In the genomic region with DNA sequence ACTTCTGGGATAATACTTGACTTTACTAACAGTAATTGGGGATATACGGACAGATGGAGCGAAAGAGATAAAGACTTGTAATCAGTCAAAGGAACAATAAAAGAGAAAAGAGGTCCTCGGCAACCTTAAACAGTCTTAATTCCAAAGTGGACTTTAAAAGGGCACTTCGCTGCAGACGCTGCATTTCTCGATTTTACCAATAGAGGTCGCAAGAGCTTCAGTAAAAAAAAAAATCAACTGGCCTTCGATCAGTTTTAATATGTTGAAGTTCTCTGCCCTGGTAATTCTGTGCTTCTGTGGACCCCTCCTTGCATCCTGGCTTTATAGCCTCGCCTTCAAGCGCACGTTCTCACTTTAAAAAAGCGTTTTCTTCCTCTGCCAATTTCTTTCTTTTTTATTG, we compare ENCODE assay signal across 10 mouse cellular contexts. TPM values are rescaled to one million over a fixed set of nuclear protein-coding genes. Genes with fewer than 3 reads are reported as not detected.
DNase-seq lines count a peak whose midpoint lies in the region; ATAC-seq and TF ChIP-seq lines count a peak whose summit lies in the region.
"Had no signal": no experiment of that assay in that cellular context is flagged by ENCODE, and none has a peak within 500 bp of the region (broad histone marks: within the 10 kb centered on the region; RNA-seq: fewer than 3 reads in every experiment).

No protein-coding gene starts in this region.

- H3K4me3 ChIP-seq in gastrocnemius, adult 2 months = no peak overlapping the region
- H3K4me3 ChIP-seq in kidney, postnatal 0 days (replicated peaks; ENCODE audit: low read depth, low read length) = no peak overlapping the region

- H3K9me3 ChIP-seq in kidney, postnatal 0 days (replicated peaks; ENCODE audit: low read length) = no peaks in the 10 kb centered on the region
- H3K9me3 ChIP-seq: limb, embryonic 12.5 days had no signal

- peak; percentile 92 for TF ChIP-seq CTCF in gastrocnemius, adult 2 months (IDR thresholded peaks at IDR 0.05)
- peak; percentile 89 for TF ChIP-seq CTCF in kidney, postnatal 0 days (IDR thresholded peaks at IDR 0.05; ENCODE audit: low read depth)

- DNase-seq in gastrocnemius, adult 2 months = peak; percentile 18
- DNase-seq in gastrocnemius, postnatal 14 days = no peak
- peak; percentile 43 for DNase-seq in urinary bladder, postnatal 14 days (ENCODE audit: low spot score)
- no peak for DNase-seq in urinary bladder, postnatal 4 days (ENCODE audit: low spot score in 2 of 2)
- DNase-seq in embryo, embryonic 10 days (ENCODE audit: low spot score) = peak; percentile 65
- peak; percentile 86 for DNase-seq in kidney, postnatal 0 days (ENCODE audit: low spot score)
- DNase-seq in lung, postnatal 36 days = peak; percentile 48
- no peak for DNase-seq in spleen, postnatal 14 days (ENCODE audit: low spot score in 2 of 2)

- no peak for ATAC-seq in kidney, postnatal 0 days (replicated peaks; ENCODE audit: low FRiP score, low read depth)

- no peak overlapping the region for H3K4me2 ChIP-seq in kidney, postnatal 0 days (ENCODE audit: low read length)

- WGBS in kidney, postnatal 0 days = under 1% methylated on average over 12 of the region's 12 CpGs

- peaks cover 16% of the 10 kb centered on the region for H3K4me1 ChIP-seq in kidney, postnatal 0 days (replicated peaks; ENCODE audit: insufficient read depth, low read length)

- peak overlapping the region; percentile 13; the same call in 1 of the 2 replicates for H3K27ac ChIP-seq in gastrocnemius, adult 2 months
- no peak overlapping the region for H3K27ac ChIP-seq in kidney, postnatal 0 days
- H3K27ac ChIP-seq: limb, embryonic 12.5 days had no signal

- no peak overlapping the region for H3K9ac ChIP-seq in kidney, postnatal 0 days (ENCODE audit: low read depth, low read length)
- H3K9ac ChIP-seq: limb, embryonic 12.5 days had no signal

- H3K27me3 ChIP-seq in kidney, postnatal 0 days (ENCODE audit: insufficient read depth, low read length) = peaks cover 37% of the 10 kb centered on the region

- intact Hi-C loops in gastrocnemius, adult 2 months (cut with DNase I) = loop anchor here (1.0 to 5.0 kb wide), 3 partner anchors 116 to 342 kb away; no protein-coding TSS in a partner anchor
- intact Hi-C loops in gastrocnemius, postnatal 14 days (cut with DNase I; ENCODE audit: low total_unique reads) = loop anchor here (5.0 kb wide), 2 partner anchors 116 to 344 kb away; no protein-coding TSS in a partner anchor

- no peaks in the 10 kb centered on the region for H3K36me3 ChIP-seq in kidney, postnatal 0 days (ENCODE audit: insufficient read depth, low read length)
- H3K36me3 ChIP-seq: limb, embryonic 12.5 days had no signal

RNA-seq across cellular contexts. Expression of a gene that starts 0.7 kb away (rescaled TPM):
- not detected for total RNA-seq in gastrocnemius, adult 2 months (2021)
- under 1 TPM in 1 of 2 experiments, not detected in 1; 0.08 TPM for total RNA-seq in gastrocnemius, postnatal 14 days (2021)
- polyA plus RNA-seq in kidney, postnatal 0 days (2015; fragmentation: Nextera tagmentation; extraction: Ambion mirVana) = 0.13 and 0.15 TPM in 2 replicates

RNA-seq across cellular contexts. Expression of a gene that starts 26.1 kb away (rescaled TPM):
- total RNA-seq in gastrocnemius, adult 2 months (2021) = 1 to 10 TPM; 2.7 to 2.8 TPM
- 10 to 100 TPM; 19.8 to 21.6 TPM for total RNA-seq in gastrocnemius, postnatal 14 days (2021)
- polyA plus RNA-seq in kidney, postnatal 0 days (2015; fragmentation: Nextera tagmentation; extraction: Ambion mirVana) = 1.6 and 2.1 TPM in 2 replicates

RNA-seq across cellular contexts. Expression of a gene that starts 38.0 kb away (rescaled TPM):
- not detected for total RNA-seq in gastrocnemius, adult 2 months (2021)
- total RNA-seq in gastrocnemius, postnatal 14 days (2021) = not detected
- 0.04 TPM in 2 replicates for polyA plus RNA-seq in kidney, postnatal 0 days (2015; fragmentation: Nextera tagmentation; extraction: Ambion mirVana)
- polyA plus RNA-seq: stomach, embryonic 14.5 days had no signal

RNA-seq across cellular contexts. Expression of a gene that starts 56.9 kb away (rescaled TPM):
- total RNA-seq in gastrocnemius, adult 2 months (2021) = 10 to 100 TPM; 15.5 to 23.3 TPM
- total RNA-seq in gastrocnemius, postnatal 14 days (2021) = 10 to 100 TPM; 19.0 to 20.7 TPM
- polyA plus RNA-seq in kidney, postnatal 0 days (2015; fragmentation: Nextera tagmentation; extraction: Ambion mirVana) = 47.4 and 54.5 TPM in 2 replicates

Comparison
In these comparisons a context has a peak if more than half of its experiments do, and no peak if none do; other contexts are left out.
1. DNase-seq: peak in gastrocnemius, adult 2 months (single experiment), urinary bladder, postnatal 14 days (single experiment), embryo, embryonic 10 days (single experiment), kidney, postnatal 0 days (single experiment) and lung, postnatal 36 days (single experiment); none in gastrocnemius, postnatal 14 days (single experiment), urinary bladder, postnatal 4 days (0 of 2) and spleen, postnatal 14 days (0 of 2).
2. RNA of a gene that starts 26.1 kb away (total RNA-seq): 19.8 to 21.6 TPM in gastrocnemius, postnatal 14 days; 2.7 to 2.8 TPM in gastrocnemius, adult 2 months; every median in the first group is over 4 times any median in the second.